Mouse (Mus musculus): ENCODE results near the gene Mitd1. TPM values are rescaled to one million over a fixed set of nuclear protein-coding genes. Genes with fewer than 3 reads are reported as not detected.
A peak's percentile ranks its signal among the peaks of the same experiment; 100 is the strongest.

The Mitd1 gene
- total and polyA plus RNA-seq, 2 experiments from 2014 or later = 8.1 to 11.9 TPM

DNA sequence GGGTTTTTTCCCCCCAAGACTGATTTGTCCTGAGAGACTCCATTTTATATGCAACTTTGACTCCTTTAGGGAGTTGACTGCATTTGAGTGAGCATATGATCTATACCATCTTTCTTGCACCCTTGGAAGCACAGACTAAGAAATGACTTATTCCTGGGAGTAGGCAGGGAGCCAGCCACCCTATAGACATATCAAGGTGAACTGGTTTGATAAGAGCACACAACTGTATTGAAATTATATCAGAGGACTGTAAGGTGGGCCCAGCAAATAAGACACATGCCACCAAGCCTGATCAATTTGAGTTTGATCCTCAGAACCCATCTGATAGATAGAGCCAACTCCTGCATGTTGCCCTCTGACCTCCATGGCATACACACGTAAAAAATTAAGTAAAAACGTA lies 20.8 kb downstream of the Mitd1 start:
- ATAC-seq (no peak), DNase-seq (no peak)
- Histone ChIP-seq H3K4me1 (ENCODE audit: insufficient read depth) (peaks cover 7% of the 10 kb centered on the region; the same call in 1 of the 2 replicates), H3K4me2 (ENCODE audit: low read depth) (no peak overlapping the region), H3K36me3 (ENCODE audit: insufficient read depth) (no peaks in the 10 kb centered on the region), H3K9me3 (ENCODE audit: low read length) (no peaks in the 10 kb centered on the region), H3K27ac (ENCODE audit: low read depth, low read length) (no peak overlapping the region), H3K4me3 (ENCODE audit: low read depth, low read length) (no peak overlapping the region), H3K27me3 (ENCODE audit: insufficient read depth, low read length) (peaks cover 3% of the 10 kb centered on the region; the same call in 1 of the 2 replicates), H3K9ac (no peak overlapping the region)
- no peak for TF ChIP-seq CTCF (IDR thresholded peaks at IDR 0.05; ENCODE audit: low read depth)
- 54% methylated on average over 2 of the region's 2 CpGs for WGBS

- Histone ChIP-seq H3K4me2 (ENCODE audit: low read depth) (no peak overlapping the region), H3K27me3 (ENCODE audit: insufficient read depth, low read length) (peaks cover 3% of the 10 kb centered on the region; the same call in 1 of the 2 replicates), H3K4me1 (ENCODE audit: insufficient read depth) (peaks cover 7% of the 10 kb centered on the region; the same call in 1 of the 2 replicates), H3K9ac (no peak overlapping the region), H3K4me3 (ENCODE audit: low read depth, low read length) (no peak overlapping the region), H3K36me3 (ENCODE audit: insufficient read depth) (no peaks in the 10 kb centered on the region), H3K9me3 (ENCODE audit: low read length) (no peaks in the 10 kb centered on the region), H3K27ac (ENCODE audit: low read depth, low read length) (no peak overlapping the region)
- ATAC-seq (no peak), DNase-seq (no peak)
- 62% methylated on average over 10 of the region's 10 CpGs for WGBS
- no peak for TF ChIP-seq CTCF (IDR thresholded peaks at IDR 0.05; ENCODE audit: low read depth)
Measured at GRCm38 (mm10) chr1:37868640-37869039, 21.6 kb downstream of the Mitd1 start.

DNA sequence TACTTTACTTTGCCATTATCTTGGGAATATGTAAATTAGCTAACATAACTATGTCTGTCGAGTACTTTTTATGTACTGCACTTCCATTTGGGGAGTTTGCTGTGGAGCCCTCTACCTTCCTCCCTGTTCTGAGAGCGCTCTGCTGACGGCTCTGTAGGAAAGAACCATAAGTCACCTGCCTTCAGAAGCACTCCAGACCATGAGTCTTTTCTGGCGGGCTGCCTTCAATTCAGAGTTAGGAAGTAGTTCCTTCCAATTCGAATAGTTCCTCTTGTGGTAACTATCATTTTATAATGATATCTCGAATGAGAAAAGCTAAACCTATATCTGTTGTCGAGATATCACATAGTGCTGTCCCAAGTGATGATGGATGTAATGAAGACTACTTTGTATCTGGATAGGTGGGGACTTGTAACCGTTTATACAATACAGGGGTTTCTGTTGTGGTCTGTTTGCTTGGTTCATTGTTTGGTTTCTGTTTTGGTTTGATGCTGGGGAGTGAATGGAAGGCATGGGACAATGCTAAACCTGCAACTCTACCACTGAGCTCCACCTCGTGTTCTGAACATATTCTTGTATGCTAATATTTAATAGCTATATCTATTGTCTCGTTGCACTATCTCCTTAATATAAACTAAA lies 22.4 kb downstream of the Mitd1 start:
- H3K27me3 ChIP-seq (ENCODE audit: insufficient read depth, low read length) = peaks cover 3% of the 10 kb centered on the region; the same call in 1 of the 2 replicates
- H3K27ac ChIP-seq (ENCODE audit: low read depth, low read length) = no peak overlapping the region
- no peaks in the 10 kb centered on the region for H3K9me3 ChIP-seq (ENCODE audit: low read length)
- 71% methylated on average over 10 of the region's 10 CpGs for WGBS
- peaks cover 2% of the 10 kb centered on the region; the same call in 1 of the 2 replicates for H3K4me1 ChIP-seq (ENCODE audit: insufficient read depth)
- no peak overlapping the region for H3K4me2 ChIP-seq (ENCODE audit: low read depth)
- no peak overlapping the region for H3K4me3 ChIP-seq (ENCODE audit: low read depth, low read length)
- no peaks in the 10 kb centered on the region for H3K36me3 ChIP-seq (ENCODE audit: insufficient read depth)
- DNase-seq (no peak), ATAC-seq (no peak)
- no peak for TF ChIP-seq CTCF (IDR thresholded peaks at IDR 0.05; ENCODE audit: low read depth)
- no peak overlapping the region for H3K9ac ChIP-seq

- Histone ChIP-seq H3K36me3 (ENCODE audit: insufficient read depth) (no peaks in the 10 kb centered on the region), H3K4me2 (ENCODE audit: low read depth) (no peak overlapping the region), H3K4me3 (ENCODE audit: low read depth, low read length) (no peak overlapping the region), H3K27ac (ENCODE audit: low read depth, low read length) (no peak overlapping the region), H3K9ac (no peak overlapping the region), H3K4me1 (ENCODE audit: insufficient read depth) (no peaks in the 10 kb centered on the region), H3K27me3 (ENCODE audit: insufficient read depth, low read length) (peaks cover 3% of the 10 kb centered on the region; the same call in 1 of the 2 replicates), H3K9me3 (ENCODE audit: low read length) (no peaks in the 10 kb centered on the region)
- TF ChIP-seq CTCF (IDR thresholded peaks at IDR 0.05; ENCODE audit: low read depth) = peak; percentile 70
- no peak for DNase-seq
- WGBS = 82% methylated on average over 1 of the region's 1 CpGs
- no peak for ATAC-seq
Measured at GRCm38 (mm10) chr1:37867056-37867455, 23.2 kb downstream of the Mitd1 start.

DNA sequence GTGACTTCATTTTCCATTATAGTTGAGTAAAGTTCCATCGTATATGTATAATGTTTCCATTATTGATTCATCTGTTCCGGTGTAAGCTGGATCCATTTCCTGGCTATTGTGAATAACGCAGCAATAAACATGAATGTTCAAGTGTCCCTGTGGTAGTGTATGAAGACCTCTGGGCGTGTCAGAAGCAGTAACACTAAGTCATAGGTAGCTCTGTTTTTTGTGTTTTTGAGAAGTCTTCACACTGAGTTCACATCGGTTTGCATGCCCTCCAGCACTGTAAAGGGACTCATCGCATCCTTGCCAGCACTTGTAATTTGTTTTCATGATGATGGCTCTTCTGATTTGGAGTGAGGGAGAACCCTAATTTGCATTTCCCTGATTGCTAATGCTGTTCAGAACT lies 23.9 kb downstream of the Mitd1 start, which contains the start of gene Tsga10:
Gene Tsga10, minus strand, starts transcription at position 144 of the 400 bp plus-strand sequence.
- ATAC-seq (no peak), DNase-seq (no peak)
- H3K36me3 ChIP-seq (ENCODE audit: insufficient read depth) = no peaks in the 10 kb centered on the region
- H3K4me1 ChIP-seq (ENCODE audit: insufficient read depth) = no peaks in the 10 kb centered on the region
- H3K9me3 ChIP-seq (ENCODE audit: low read length) = no peaks in the 10 kb centered on the region
- peaks cover 3% of the 10 kb centered on the region; the same call in 1 of the 2 replicates for H3K27me3 ChIP-seq (ENCODE audit: insufficient read depth, low read length)
- H3K4me3 ChIP-seq (ENCODE audit: low read depth, low read length) = peak within 1 kb of the TSS; percentile 82
- H3K4me2 ChIP-seq (ENCODE audit: low read depth) = peak within 1 kb of the TSS; percentile 70
- peak within 1 kb of the TSS; percentile 86 for H3K27ac ChIP-seq (ENCODE audit: low read depth, low read length)
- H3K9ac ChIP-seq = peak within 1 kb of the TSS; percentile 63
- no peak for TF ChIP-seq CTCF (IDR thresholded peaks at IDR 0.05; ENCODE audit: low read depth)
- 85% methylated on average over 6 of the region's 6 CpGs for WGBS

DNA sequence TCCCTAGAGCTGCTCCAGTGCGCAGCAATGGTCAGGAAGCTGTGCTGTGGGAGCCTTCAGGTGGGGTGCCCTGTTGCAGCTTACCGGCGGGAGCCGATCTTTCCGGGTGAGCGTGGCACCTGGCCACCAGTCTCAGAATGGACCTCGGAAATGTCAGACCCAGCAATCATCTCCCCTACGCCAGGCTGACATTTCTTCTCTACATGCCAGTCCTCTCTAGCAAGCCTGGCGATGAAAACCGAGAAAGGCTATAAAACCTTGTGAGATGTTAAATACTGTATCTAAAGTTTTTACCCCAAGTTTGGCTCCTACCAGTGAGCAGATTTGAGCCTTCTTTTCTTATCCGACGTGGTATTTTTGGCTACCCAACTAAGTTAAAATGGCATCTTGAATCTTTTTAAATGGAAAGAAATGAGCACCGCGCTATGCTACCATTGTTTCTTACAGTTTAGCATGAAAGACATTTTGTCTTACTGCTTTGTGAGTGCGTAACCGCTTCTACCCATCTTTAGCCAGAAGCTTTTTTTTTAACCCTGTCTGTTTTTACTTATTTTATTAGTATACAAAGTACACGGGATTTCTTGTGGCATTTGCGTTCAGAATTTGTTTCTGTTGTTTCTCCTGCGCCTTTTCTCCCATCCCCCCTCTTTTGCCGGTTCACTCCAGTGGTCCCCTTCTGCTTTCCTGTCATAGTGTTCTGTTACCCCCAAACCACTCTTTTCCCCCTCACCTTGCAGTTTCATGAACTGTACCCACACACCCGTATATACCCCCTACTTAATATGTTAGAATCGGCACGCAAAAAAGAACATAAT lies 24.6 kb downstream of the Mitd1 start:
- Histone ChIP-seq H3K9me3 (ENCODE audit: low read length) (no peaks in the 10 kb centered on the region), H3K27ac (ENCODE audit: low read depth, low read length) (peak overlapping the region; percentile 86), H3K4me1 (ENCODE audit: insufficient read depth) (no peaks in the 10 kb centered on the region), H3K36me3 (ENCODE audit: insufficient read depth) (no peaks in the 10 kb centered on the region), H3K4me3 (ENCODE audit: low read depth, low read length) (peak overlapping the region; percentile 82), H3K9ac (peak overlapping the region; percentile 63), H3K27me3 (ENCODE audit: insufficient read depth, low read length) (peaks cover 3% of the 10 kb centered on the region; the same call in 1 of the 2 replicates), H3K4me2 (ENCODE audit: low read depth) (peak overlapping the region; percentile 70)
- DNase-seq (no peak), ATAC-seq (no peak)
- 8% methylated on average over 23 of the region's 23 CpGs for WGBS
- no peak for TF ChIP-seq CTCF (IDR thresholded peaks at IDR 0.05; ENCODE audit: low read depth)

Data from forebrain, postnatal 0 days (tissue).